Mouse (Mus musculus): ENCODE data around the gene Hoxd9. TPM values are rescaled to one million over a fixed set of nuclear protein-coding genes. Genes with fewer than 3 reads are reported as not detected.

The Hoxd9 gene
- total and polyA plus RNA-seq, 3 experiments: not detected

DNA sequence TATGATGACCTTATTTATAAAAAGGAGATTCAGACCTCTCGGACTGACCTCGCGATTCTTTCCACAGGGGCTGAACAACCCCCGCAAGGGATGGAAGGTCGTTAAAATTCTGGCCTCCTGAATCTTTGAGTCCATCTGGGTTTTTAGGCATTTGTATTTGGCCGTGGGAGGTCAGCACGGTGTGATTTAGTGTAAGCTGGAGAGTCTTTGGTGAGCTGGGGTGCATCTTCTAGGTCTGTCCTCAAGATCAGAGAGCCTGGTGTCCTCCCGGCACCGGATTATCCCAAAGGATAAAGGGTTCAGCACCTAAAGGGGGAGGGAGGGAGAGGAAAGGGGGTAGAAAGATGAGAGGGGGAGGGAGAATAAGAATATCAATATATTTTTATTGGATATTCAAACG is 5.8 kb downstream of the Hoxd9 start:
- Histone ChIP-seq H3K9ac (ENCODE audit: control insufficient read depth, low read depth, low read length, poor library complexity, severe bottlenecking) (no peak overlapping the region), H3K27me3 (ENCODE audit: control insufficient read depth in 1 of 2, insufficient read depth in 2 of 2, low read length in 2 of 2) (no peaks in the 10 kb centered on the region), H3K27ac (ENCODE audit: control insufficient read depth, low read depth, low read length) (no peak overlapping the region), H3K79me2 (ENCODE audit: control insufficient read depth, insufficient read depth, low read length, poor library complexity) (peaks cover 6% of the 10 kb centered on the region; the same call in 1 of the 2 replicates), H3K4me3 (ENCODE audit: control insufficient read depth in 1 of 2, insufficient read depth in 1 of 2, low read depth in 2 of 2, low read length in 2 of 2) (no peak overlapping the region), H3K9me3 (replicated peaks; ENCODE audit: insufficient read depth, low read length) (no peaks in the 10 kb centered on the region), H3K4me1 (ENCODE audit: control insufficient read depth in 1 of 2, insufficient read depth in 2 of 2, low read length in 2 of 2) (no peaks in the 10 kb centered on the region; a peak in 2 of 4 replicates), H3K36me3 (ENCODE audit: control insufficient read depth in 1 of 2, insufficient read depth in 2 of 2, low read length in 2 of 2) (peaks cover 0 to 2% of the 10 kb centered on the region in 2 experiments; a peak in 1 of 4 replicates)
- TF ChIP-seq TAL1 (IDR thresholded peaks at IDR 0.05; ENCODE audit: low read length) (no peak), SMC3 (IDR thresholded peaks at IDR 0.05; ENCODE audit: low read depth, low read length) (no peak), NRF1 (IDR thresholded peaks at IDR 0.05; ENCODE audit: insufficient read depth, low read depth, low read length, poor library complexity, severe bottlenecking) (no peak), MYC (IDR thresholded peaks at IDR 0.05; ENCODE audit: low read depth, low read length) (no peak), ELF1 (IDR thresholded peaks at IDR 0.05; ENCODE audit: low read depth, low read length) (no peak), MXI1 (IDR thresholded peaks at IDR 0.05; ENCODE audit: low read depth, low read length) (no peak), USF2 (IDR thresholded peaks at IDR 0.05; ENCODE audit: borderline replicate concordance in 1 of 2, insufficient read depth in 1 of 2, low read depth in 1 of 2, low read length in 2 of 2) (no peak), ZKSCAN1 (IDR thresholded peaks at IDR 0.05; ENCODE audit: low read depth, low read length) (no peak), E2F4 (IDR thresholded peaks at IDR 0.05; ENCODE audit: borderline replicate concordance, low read depth, low read length) (no peak), POLR2AphosphoS2 (IDR thresholded peaks at IDR 0.05; ENCODE audit: low read length) (no peak), CHD1 (IDR thresholded peaks at IDR 0.05; ENCODE audit: low read depth, low read length) (no peak), ZMIZ1 (IDR thresholded peaks at IDR 0.05; ENCODE audit: low read depth, low read length) (no peak), TBP (IDR thresholded peaks at IDR 0.05; ENCODE audit: low read depth, low read length) (no peak), GABPA (IDR thresholded peaks at IDR 0.05; ENCODE audit: low read depth, low read length) (no peak), NELFE (IDR thresholded peaks at IDR 0.05; ENCODE audit: low read depth, low read length) (no peak), POLR2A (IDR thresholded peaks at IDR 0.05; ENCODE audit: control insufficient read depth in 1 of 2, insufficient read depth in 1 of 2, low read depth in 1 of 2, low read length in 2 of 2, poor library complexity in 1 of 2) (no peak), RCOR1 (IDR thresholded peaks at IDR 0.05; ENCODE audit: low read depth, low read length) (no peak), RAD21 (IDR thresholded peaks at IDR 0.05; ENCODE audit: low read depth, low read length) (no peak), JUND (IDR thresholded peaks at IDR 0.05; ENCODE audit: low read depth, low read length) (no peak), ZNF384 (IDR thresholded peaks at IDR 0.05; ENCODE audit: low read depth, low read length) (no peak)
- DNase-seq (ENCODE audit: low read depth, low spot score): no peak

DNA sequence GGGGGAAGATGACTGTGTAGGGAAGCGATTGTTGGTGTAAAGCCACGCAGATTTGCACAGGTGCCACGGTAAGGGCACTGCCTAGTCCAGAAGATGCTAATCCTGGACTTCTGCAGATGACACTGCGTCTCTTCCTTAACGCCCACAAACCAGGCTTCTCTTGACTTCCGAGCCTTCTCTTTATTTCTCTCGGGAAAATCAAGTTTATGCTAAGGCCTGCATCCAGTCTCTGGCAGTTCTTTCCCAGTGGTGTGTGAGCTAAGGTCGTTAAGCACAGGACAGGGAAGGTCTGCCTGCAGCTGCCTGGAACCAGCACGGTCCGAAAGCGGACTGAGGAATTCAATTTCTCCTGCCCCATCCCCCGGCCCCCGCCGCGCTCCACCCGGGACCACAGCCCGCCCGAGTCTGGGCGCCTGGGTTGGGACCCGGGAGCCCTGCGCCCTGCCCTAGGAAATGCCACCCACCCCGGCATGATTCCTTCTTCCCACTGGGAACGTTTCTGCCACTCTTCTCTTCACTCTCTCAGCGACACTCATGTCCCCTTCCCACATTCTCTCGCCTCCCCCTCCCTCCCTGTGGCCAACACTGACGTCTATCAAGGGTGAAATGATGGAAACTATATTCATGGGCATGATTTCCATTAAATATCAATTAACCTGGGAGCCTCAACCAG is 6.3 kb downstream of the Hoxd9 start:
- Histone ChIP-seq H3K36me3 (ENCODE audit: control insufficient read depth in 1 of 2, insufficient read depth in 2 of 2, low read length in 2 of 2) (peaks cover 0 to 2% of the 10 kb centered on the region in 2 experiments; a peak in 1 of 4 replicates), H3K27me3 (ENCODE audit: control insufficient read depth in 1 of 2, insufficient read depth in 2 of 2, low read length in 2 of 2) (no peaks in the 10 kb centered on the region)
- DNase-seq (ENCODE audit: low read depth, low spot score): no peak

More for the DNA sequence above, 6.3 kb downstream of the Hoxd9 start:
- Histone ChIP-seq H3K9me3 (replicated peaks; ENCODE audit: insufficient read depth, low read length) (no peaks in the 10 kb centered on the region), H3K9ac (ENCODE audit: control insufficient read depth, low read depth, low read length, poor library complexity, severe bottlenecking) (no peak overlapping the region), H3K27ac (ENCODE audit: control insufficient read depth, low read depth, low read length) (no peak overlapping the region), H3K4me1 (ENCODE audit: control insufficient read depth in 1 of 2, insufficient read depth in 2 of 2, low read length in 2 of 2) (no peaks in the 10 kb centered on the region; a peak in 2 of 4 replicates), H3K4me3 (ENCODE audit: control insufficient read depth in 1 of 2, insufficient read depth in 1 of 2, low read depth in 2 of 2, low read length in 2 of 2) (no peak overlapping the region), H3K79me2 (ENCODE audit: control insufficient read depth, insufficient read depth, low read length, poor library complexity) (peaks cover 6% of the 10 kb centered on the region; the same call in 1 of the 2 replicates)
- TF ChIP-seq TAL1 (IDR thresholded peaks at IDR 0.05; ENCODE audit: low read length): no peak
- TF ChIP-seq ZC3H11A (IDR thresholded peaks at IDR 0.05; ENCODE audit: low read depth, low read length): no peak
- no peak for TF ChIP-seq MYC (IDR thresholded peaks at IDR 0.05; ENCODE audit: low read depth, low read length)
- no peak for TF ChIP-seq RCOR1 (IDR thresholded peaks at IDR 0.05; ENCODE audit: low read depth, low read length)
